Mouse (Mus musculus): ENCODE measurements around the gene Rgl1. TPM values are rescaled to one million over a fixed set of nuclear protein-coding genes. Genes with fewer than 3 reads are reported as not detected.

Rgl1 gene
- polyA plus RNA-seq, 1 experiment: 7.6 TPM

DNA sequence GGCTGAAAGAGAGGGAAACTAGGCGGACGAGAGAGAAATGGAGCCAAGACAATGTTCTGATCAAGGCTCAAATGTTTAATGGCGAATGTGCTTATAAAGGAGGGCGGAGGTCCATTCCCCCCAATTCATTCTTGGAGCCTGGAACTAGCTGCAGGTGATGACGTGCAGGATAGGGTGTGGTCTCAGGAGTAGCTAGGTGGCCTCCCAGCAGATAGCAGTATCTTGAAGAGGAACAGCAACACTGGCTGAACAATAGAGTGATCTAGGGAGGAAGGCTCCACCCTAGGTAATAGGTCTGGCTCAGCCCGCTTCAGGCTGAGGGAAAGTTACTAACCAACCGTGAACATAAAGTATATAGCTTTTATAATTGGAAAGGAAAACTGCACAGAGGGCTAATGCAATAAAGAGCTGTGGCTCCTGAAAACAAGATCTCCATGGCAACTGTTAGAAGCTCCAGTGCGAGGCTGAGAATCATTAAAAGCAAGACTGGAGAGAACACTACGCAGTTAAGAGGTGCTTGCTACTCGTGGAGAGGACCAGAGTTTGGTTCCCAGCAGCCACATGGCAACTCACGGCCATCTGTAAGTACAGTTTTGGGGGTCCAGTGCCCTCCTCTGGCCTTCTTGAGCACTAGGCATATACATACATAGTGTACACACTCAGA is 44.5 kb downstream of the Rgl1 start:
- Histone ChIP-seq H3K4me3 (ENCODE audit: insufficient read depth, poor library complexity, severe bottlenecking) (no peak overlapping the region), H3K79me2 (ENCODE audit: control insufficient read depth, insufficient read depth) (no peaks in the 10 kb centered on the region), H3ac (ENCODE audit: control insufficient read depth, insufficient read length, low read depth) (no peak overlapping the region), H3K79me3 (ENCODE audit: low read depth) (no peaks in the 10 kb centered on the region), H3K27me3 (ENCODE audit: control insufficient read depth, insufficient read depth, insufficient read length) (no peaks in the 10 kb centered on the region), H3K36me3 (ENCODE audit: control insufficient read depth, insufficient read depth) (no peaks in the 10 kb centered on the region)
- no peak for TF ChIP-seq MYOG (IDR thresholded peaks at IDR 0.05; ENCODE audit: control insufficient read depth, extremely low read depth, insufficient read length)
- no peak for TF ChIP-seq CTCF (IDR thresholded peaks at IDR 0.05; ENCODE audit: control insufficient read depth, insufficient read depth, insufficient read length)
- TF ChIP-seq MAX (IDR thresholded peaks at IDR 0.05): no peak
- no peak for TF ChIP-seq FOSL1 (IDR thresholded peaks at IDR 0.05; ENCODE audit: insufficient read depth, low read length, poor library complexity, severe bottlenecking)
- TF ChIP-seq MYOD1 (IDR thresholded peaks at IDR 0.05; ENCODE audit: control insufficient read depth, insufficient read length, low read depth): no peak
- TF ChIP-seq CEBPB (IDR thresholded peaks at IDR 0.05; ENCODE audit: low read depth): no peak
- TF ChIP-seq USF1 (IDR thresholded peaks at IDR 0.05; ENCODE audit: low read depth): no peak

DNA sequence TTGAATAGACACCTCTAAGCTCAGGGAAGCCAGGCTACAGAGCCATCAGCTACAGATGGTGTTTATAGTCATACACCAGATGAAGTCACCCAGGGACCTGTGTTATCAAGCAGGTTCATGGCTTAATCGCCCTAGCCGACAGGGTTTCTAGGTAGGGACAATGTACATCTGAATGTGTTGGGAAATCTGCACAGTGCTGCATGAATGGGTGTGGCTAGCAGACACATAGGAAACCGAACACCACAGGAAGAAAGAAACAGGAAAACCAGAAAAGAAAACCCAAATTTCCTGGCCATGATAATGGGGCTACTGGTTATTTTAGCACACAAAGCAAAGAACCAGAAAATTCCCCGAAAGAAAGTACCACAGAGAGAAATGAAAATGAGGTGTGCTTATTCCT is 45.2 kb downstream of the Rgl1 start:
- Histone ChIP-seq H3K27me3 (ENCODE audit: control insufficient read depth, insufficient read depth, insufficient read length) (no peaks in the 10 kb centered on the region), H3K36me3 (ENCODE audit: control insufficient read depth, insufficient read depth) (no peaks in the 10 kb centered on the region), H3K79me2 (ENCODE audit: control insufficient read depth, insufficient read depth) (no peaks in the 10 kb centered on the region), H3K4me3 (ENCODE audit: insufficient read depth, poor library complexity, severe bottlenecking) (no peak overlapping the region), H3ac (ENCODE audit: control insufficient read depth, insufficient read length, low read depth) (no peak overlapping the region), H3K79me3 (ENCODE audit: low read depth) (no peaks in the 10 kb centered on the region)
- no peak for TF ChIP-seq CEBPB (IDR thresholded peaks at IDR 0.05; ENCODE audit: low read depth)
- no peak for TF ChIP-seq MYOG (IDR thresholded peaks at IDR 0.05; ENCODE audit: control insufficient read depth, extremely low read depth, insufficient read length)
- no peak for TF ChIP-seq CTCF (IDR thresholded peaks at IDR 0.05; ENCODE audit: control insufficient read depth, insufficient read depth, insufficient read length)
- no peak for TF ChIP-seq USF1 (IDR thresholded peaks at IDR 0.05; ENCODE audit: low read depth)
- TF ChIP-seq FOSL1 (IDR thresholded peaks at IDR 0.05; ENCODE audit: insufficient read depth, low read length, poor library complexity, severe bottlenecking): no peak
- no peak for TF ChIP-seq MYOD1 (IDR thresholded peaks at IDR 0.05; ENCODE audit: control insufficient read depth, insufficient read length, low read depth)
- TF ChIP-seq MAX (IDR thresholded peaks at IDR 0.05): no peak

DNA sequence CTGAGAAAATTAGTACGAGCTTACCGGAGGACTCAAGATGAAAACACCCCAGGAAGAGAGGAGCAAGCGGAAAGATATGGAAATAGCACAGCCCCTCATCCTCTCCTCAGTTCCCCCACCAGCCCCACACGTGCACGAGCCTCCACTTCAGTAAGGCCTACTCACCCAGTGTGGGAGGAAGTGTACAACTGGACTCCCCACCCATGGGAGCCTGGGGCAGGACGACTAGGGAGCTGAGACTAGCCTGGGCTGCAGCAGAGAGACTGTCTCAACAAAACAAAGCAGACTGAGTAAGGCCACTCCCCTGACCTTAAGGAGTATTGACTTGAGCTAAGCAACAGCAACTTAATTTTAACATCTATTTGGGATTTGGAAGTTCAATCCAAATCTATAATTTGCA is 48.0 kb downstream of the Rgl1 start:
- Histone ChIP-seq H3K79me2 (ENCODE audit: control insufficient read depth, insufficient read depth) (no peaks in the 10 kb centered on the region), H3K27me3 (ENCODE audit: control insufficient read depth, insufficient read depth, insufficient read length) (no peaks in the 10 kb centered on the region), H3ac (ENCODE audit: control insufficient read depth, insufficient read length, low read depth) (no peak overlapping the region), H3K79me3 (ENCODE audit: low read depth) (no peaks in the 10 kb centered on the region), H3K36me3 (ENCODE audit: control insufficient read depth, insufficient read depth) (no peaks in the 10 kb centered on the region), H3K4me3 (ENCODE audit: insufficient read depth, poor library complexity, severe bottlenecking) (no peak overlapping the region)
- TF ChIP-seq CEBPB (IDR thresholded peaks at IDR 0.05; ENCODE audit: low read depth): no peak
- no peak for TF ChIP-seq MYOD1 (IDR thresholded peaks at IDR 0.05; ENCODE audit: control insufficient read depth, insufficient read length, low read depth)
- no peak for TF ChIP-seq FOSL1 (IDR thresholded peaks at IDR 0.05; ENCODE audit: insufficient read depth, low read length, poor library complexity, severe bottlenecking)
- no peak for TF ChIP-seq USF1 (IDR thresholded peaks at IDR 0.05; ENCODE audit: low read depth)
- TF ChIP-seq MAX (IDR thresholded peaks at IDR 0.05): no peak
- no peak for TF ChIP-seq CTCF (IDR thresholded peaks at IDR 0.05; ENCODE audit: control insufficient read depth, insufficient read depth, insufficient read length)
- no peak for TF ChIP-seq MYOG (IDR thresholded peaks at IDR 0.05; ENCODE audit: control insufficient read depth, extremely low read depth, insufficient read length)

DNA sequence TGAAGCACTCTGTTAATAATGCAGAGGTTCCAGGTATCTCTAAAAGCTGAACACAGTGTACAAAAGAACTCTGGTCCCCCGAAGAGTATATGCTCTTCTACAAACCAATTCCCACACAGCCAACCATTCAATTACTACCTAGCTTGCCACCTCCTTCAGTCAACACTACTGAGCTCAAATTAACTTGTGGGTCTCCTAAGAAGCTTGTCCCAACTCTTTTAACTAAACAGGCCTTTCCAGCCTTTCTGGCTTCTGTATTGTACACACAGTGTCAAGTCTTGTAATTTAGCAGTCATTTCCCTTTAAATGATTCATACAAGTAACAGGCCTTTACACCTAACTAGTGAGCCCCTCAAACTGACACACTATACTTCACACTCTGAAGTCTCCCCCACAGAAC is 48.8 kb downstream of the Rgl1 start:
- no peak for TF ChIP-seq MAX (IDR thresholded peaks at IDR 0.05)
- no peak for TF ChIP-seq CTCF (IDR thresholded peaks at IDR 0.05; ENCODE audit: control insufficient read depth, insufficient read depth, insufficient read length)
- H3K27me3 ChIP-seq (ENCODE audit: control insufficient read depth, insufficient read depth, insufficient read length): no peaks in the 10 kb centered on the region

DNA sequence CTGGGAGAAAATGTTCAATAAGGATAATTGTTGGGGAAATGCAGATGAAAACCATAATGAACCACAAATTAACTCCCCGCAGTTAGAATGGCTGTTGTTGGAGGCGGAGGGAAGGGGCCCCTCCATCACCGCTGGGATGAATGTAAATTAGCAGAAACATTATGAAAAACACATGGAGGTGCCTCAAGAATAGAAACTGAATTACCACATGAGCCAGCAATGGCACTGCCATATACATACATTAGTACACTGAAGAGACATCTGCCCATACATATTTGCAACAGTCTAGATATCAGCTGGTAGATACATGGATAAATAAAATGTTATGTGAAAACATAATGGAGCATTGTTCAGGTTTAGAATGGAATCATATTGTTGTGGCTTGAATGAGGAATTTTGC is 51.7 kb downstream of the Rgl1 start:
- Histone ChIP-seq H3K4me3 (ENCODE audit: insufficient read depth, poor library complexity, severe bottlenecking) (no peak overlapping the region), H3ac (ENCODE audit: control insufficient read depth, insufficient read length, low read depth) (no peak overlapping the region), H3K79me3 (ENCODE audit: low read depth) (no peaks in the 10 kb centered on the region), H3K27me3 (ENCODE audit: control insufficient read depth, insufficient read depth, insufficient read length) (no peaks in the 10 kb centered on the region), H3K36me3 (ENCODE audit: control insufficient read depth, insufficient read depth) (no peaks in the 10 kb centered on the region), H3K79me2 (ENCODE audit: control insufficient read depth, insufficient read depth) (no peaks in the 10 kb centered on the region)
- TF ChIP-seq MAX (IDR thresholded peaks at IDR 0.05) (no peak), MYOG (IDR thresholded peaks at IDR 0.05; ENCODE audit: control insufficient read depth, extremely low read depth, insufficient read length) (no peak), FOSL1 (IDR thresholded peaks at IDR 0.05; ENCODE audit: insufficient read depth, low read length, poor library complexity, severe bottlenecking) (no peak), USF1 (IDR thresholded peaks at IDR 0.05; ENCODE audit: low read depth) (no peak), CEBPB (IDR thresholded peaks at IDR 0.05; ENCODE audit: low read depth) (no peak), MYOD1 (IDR thresholded peaks at IDR 0.05; ENCODE audit: control insufficient read depth, insufficient read length, low read depth) (no peak), CTCF (IDR thresholded peaks at IDR 0.05; ENCODE audit: control insufficient read depth, insufficient read depth, insufficient read length) (no peak)

More for the DNA sequence above, 48.8 kb downstream of the Rgl1 start:
- Histone ChIP-seq H3K79me3 (ENCODE audit: low read depth) (no peaks in the 10 kb centered on the region), H3K36me3 (ENCODE audit: control insufficient read depth, insufficient read depth) (no peaks in the 10 kb centered on the region), H3K79me2 (ENCODE audit: control insufficient read depth, insufficient read depth) (no peaks in the 10 kb centered on the region), H3ac (ENCODE audit: control insufficient read depth, insufficient read length, low read depth) (no peak overlapping the region), H3K4me3 (ENCODE audit: insufficient read depth, poor library complexity, severe bottlenecking) (no peak overlapping the region)

DNA sequence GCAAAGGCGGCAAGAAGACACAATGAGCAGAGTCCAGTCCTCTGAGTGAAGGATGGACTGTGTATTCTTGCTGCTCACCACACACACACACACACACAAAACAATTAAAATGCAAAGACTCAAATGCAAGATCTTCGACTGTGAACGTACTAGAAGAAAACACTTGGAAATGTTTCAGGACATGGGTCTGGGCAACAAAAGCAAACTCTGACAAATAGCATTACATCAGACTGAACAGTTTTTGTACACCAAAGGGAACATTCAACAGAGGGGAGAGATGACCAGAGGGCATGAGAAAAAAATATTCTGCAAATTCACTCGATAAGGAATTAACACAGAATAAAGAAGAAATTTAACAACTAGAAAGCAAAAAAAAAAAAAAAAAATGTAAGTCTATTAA is 52.2 kb downstream of the Rgl1 start:
- no peaks in the 10 kb centered on the region for H3K36me3 ChIP-seq (ENCODE audit: control insufficient read depth, insufficient read depth)
- no peak overlapping the region for H3K4me3 ChIP-seq (ENCODE audit: insufficient read depth, poor library complexity, severe bottlenecking)
- H3K79me2 ChIP-seq (ENCODE audit: control insufficient read depth, insufficient read depth): no peaks in the 10 kb centered on the region
- no peaks in the 10 kb centered on the region for H3K27me3 ChIP-seq (ENCODE audit: control insufficient read depth, insufficient read depth, insufficient read length)
- H3ac ChIP-seq (ENCODE audit: control insufficient read depth, insufficient read length, low read depth): no peak overlapping the region
- TF ChIP-seq FOSL1 (IDR thresholded peaks at IDR 0.05; ENCODE audit: insufficient read depth, low read length, poor library complexity, severe bottlenecking): no peak
- TF ChIP-seq CEBPB (IDR thresholded peaks at IDR 0.05; ENCODE audit: low read depth): no peak
- no peak for TF ChIP-seq MYOD1 (IDR thresholded peaks at IDR 0.05; ENCODE audit: control insufficient read depth, insufficient read length, low read depth)
- no peak for TF ChIP-seq MAX (IDR thresholded peaks at IDR 0.05)
- no peak for TF ChIP-seq USF1 (IDR thresholded peaks at IDR 0.05; ENCODE audit: low read depth)
- no peak for TF ChIP-seq CTCF (IDR thresholded peaks at IDR 0.05; ENCODE audit: control insufficient read depth, insufficient read depth, insufficient read length)
- no peak for TF ChIP-seq MYOG (IDR thresholded peaks at IDR 0.05; ENCODE audit: control insufficient read depth, extremely low read depth, insufficient read length)
- H3K79me3 ChIP-seq (ENCODE audit: low read depth): no peaks in the 10 kb centered on the region
